Mouse (Mus musculus) lung, adult 10 weeks (tissue): ENCODE results near the gene Gm44503. TPM values are rescaled to one million over a fixed set of nuclear protein-coding genes. Genes with fewer than 3 reads are reported as not detected.

Source experiments
- polyA plus RNA-seq: library from polyadenylated mRNA; stranded (reverse); fragments of 350-450 nt; fragmentation: Illumina TruSeq; extraction: RNeasy Lipid Tissue Mini Kit (QIAGEN cat#74804); gene quantifications from one replicate; pipeline ENCODE4 v1.2.3, GENCODE M21; 2014; ENCODE audit warnings: low read depth, low replicate concordance; ENCODE audit not compliant: insufficient read depth

Gm44503 gene
- not detected for polyA plus RNA-seq

GRCm38 (mm10) chr9:72958521-72959450, at the start of gene Gm44503, which contains the start of gene Dyx1c1:
Gene Gm44503 (plus strand): TSS chr9:72958852.
Gene Dyx1c1 (plus strand): TSS chr9:72958785.

GRCm38 (mm10) chr9:72925021-72925934, 33.4 kb upstream of the Gm44503 start, which contains the start of gene Pygo1:
Gene Pygo1 (plus strand): TSS chr9:72925645.

GRCm38 (mm10) chr9:72985250-72986220, 26.9 kb downstream of the Gm44503 start, which contains the start of the genes Ccpg1os and Ccpg1:
Gene Ccpg1os (minus strand): TSS chr9:72985382.
Gene Ccpg1 (plus strand): TSS chr9:72985429.

GRCm38 (mm10) chr9:73040080-73040479, 81.4 kb downstream of the Gm44503 start, which contains the start of gene Pigb:
Gene Pigb (minus strand): TSS chr9:73040378.

GRCm38 (mm10) chr9:73044146-73045079, 85.8 kb downstream of the Gm44503 start, which contains the start of gene Rab27a:
Gene Rab27a (plus strand): TSS chr9:73044854.

Other genes with a start within 250 kb of the Gm44503 start
- 0.03 TPM for gene Prtg, start 152.0 kb upstream of the Gm44503 start, polyA plus RNA-seq
- gene Pygo1, start 33.2 kb upstream of the Gm44503 start, polyA plus RNA-seq = 1.8 TPM
- 2.7 TPM for gene Dyx1c1, start 67 bp upstream of the Gm44503 start, polyA plus RNA-seq
- gene Ccpg1os, start 26.5 kb downstream of the Gm44503 start, polyA plus RNA-seq = 22.3 TPM
- gene Ccpg1, start 26.6 kb downstream of the Gm44503 start, polyA plus RNA-seq = 65.9 TPM
- gene Pigb, start 81.5 kb downstream of the Gm44503 start, polyA plus RNA-seq = 2.6 TPM
- gene Rab27a, start 86.0 kb downstream of the Gm44503 start, polyA plus RNA-seq = 31.8 TPM
- 0.27 TPM for gene Khdc3, start 143.0 kb downstream of the Gm44503 start, polyA plus RNA-seq
- gene Gm20509, start 143.6 kb downstream of the Gm44503 start, polyA plus RNA-seq = not detected
- 41.3 TPM for gene Rsl24d1, start 154.6 kb downstream of the Gm44503 start, polyA plus RNA-seq